ENCODE assay signal across 7 mouse cellular contexts in genomic region chr5:136987138-136987933, GRCm38 (mm10). TPM values are rescaled to one million over a fixed set of nuclear protein-coding genes. Genes with fewer than 3 reads are reported as not detected.
A peak's percentile ranks its signal among the peaks of the same experiment; 100 is the strongest.
DNase-seq lines count a peak whose midpoint lies in the region; ATAC-seq lines count a peak whose summit lies in the region.

No protein-coding gene starts in this region.

- intact Hi-C loops in left cerebral cortex, postnatal 4 days (cut with DNase I) = no loop called here

- peaks cover 22% of the 10 kb centered on the region for H3K4me1 ChIP-seq in embryonic facial prominence, embryonic 10.5 days
- H3K4me1 ChIP-seq in intestine, embryonic 16.5 days (ENCODE audit: control insufficient read depth, insufficient read depth, low read length) = peaks cover 14% of the 10 kb centered on the region
- peaks cover 25% of the 10 kb centered on the region for H3K4me1 ChIP-seq in midbrain, embryonic 10.5 days

- peak; percentile 74 for ATAC-seq in intestine, embryonic 16.5 days

- peak; percentile 81 for DNase-seq in adrenal gland, postnatal 14 days
- DNase-seq in embryonic facial prominence, embryonic 10.5 days (ENCODE audit: low spot score) = peak; percentile 88
- peak; percentile 73 to 80 for DNase-seq in gastrocnemius, postnatal 4 days (ENCODE audit: low spot score in 2 of 2)
- DNase-seq in left cerebral cortex, postnatal 4 days = peak; percentile 83
- DNase-seq in midbrain, embryonic 10.5 days (ENCODE audit: low spot score) = peak; percentile 81
- peak; percentile 59 for DNase-seq in spleen, adult 12 weeks (ENCODE audit: low spot score)

- H3K27me3 ChIP-seq in embryonic facial prominence, embryonic 10.5 days (replicated peaks; ENCODE audit: low read depth, poor library complexity, severe bottlenecking) = no peaks in the 10 kb centered on the region
- no peaks in the 10 kb centered on the region for H3K27me3 ChIP-seq in intestine, embryonic 16.5 days (replicated peaks; ENCODE audit: control insufficient read depth, insufficient read depth, low read length)
- H3K27me3 ChIP-seq in midbrain, embryonic 10.5 days (ENCODE audit: low read depth, poor library complexity, severe bottlenecking) = no peaks in the 10 kb centered on the region

- peak overlapping the region; percentile 88 for H3K4me2 ChIP-seq in intestine, embryonic 16.5 days (ENCODE audit: low read depth, low read length)

- H3K27ac ChIP-seq in embryonic facial prominence, embryonic 10.5 days (replicated peaks) = peak overlapping the region; percentile 99
- H3K27ac ChIP-seq in intestine, embryonic 16.5 days (ENCODE audit: low read length) = peak overlapping the region; percentile 95
- peak overlapping the region; percentile 99 for H3K27ac ChIP-seq in midbrain, embryonic 10.5 days (replicated peaks)

- peak overlapping the region; percentile 94 for H3K4me3 ChIP-seq in embryonic facial prominence, embryonic 10.5 days
- peak overlapping the region; percentile 94 for H3K4me3 ChIP-seq in intestine, embryonic 16.5 days (ENCODE audit: low read length)
- peak overlapping the region; percentile 90 for H3K4me3 ChIP-seq in midbrain, embryonic 10.5 days

- H3K9ac ChIP-seq in intestine, embryonic 16.5 days (ENCODE audit: low read depth, low read length) = peak overlapping the region; percentile 97

- under 1% methylated on average over 67 of the region's 67 CpGs for WGBS in embryonic facial prominence, embryonic 10.5 days
- under 1% methylated on average over 67 of the region's 67 CpGs for WGBS in intestine, embryonic 16.5 days
- under 1% methylated on average over 67 of the region's 67 CpGs for WGBS in midbrain, embryonic 10.5 days

- peaks cover 58% of the 10 kb centered on the region for H3K36me3 ChIP-seq in embryonic facial prominence, embryonic 10.5 days (replicated peaks)
- H3K36me3 ChIP-seq in intestine, embryonic 16.5 days (ENCODE audit: control insufficient read depth, insufficient read depth, low read length) = peaks cover 16% of the 10 kb centered on the region
- H3K36me3 ChIP-seq in midbrain, embryonic 10.5 days = peaks cover 44% of the 10 kb centered on the region

- no peaks in the 10 kb centered on the region for H3K9me3 ChIP-seq in embryonic facial prominence, embryonic 10.5 days
- H3K9me3 ChIP-seq in intestine, embryonic 16.5 days (ENCODE audit: control insufficient read depth, low read length) = no peaks in the 10 kb centered on the region
- H3K9me3 ChIP-seq in midbrain, embryonic 10.5 days (replicated peaks) = no peaks in the 10 kb centered on the region

RNA-seq across cellular contexts. Expression of gene Znhit1, which starts 0.5 kb away (rescaled TPM):
- 64.8 and 72.1 TPM in 2 replicates for total RNA-seq in adrenal gland, postnatal 14 days (2021)
- 106 and 117 TPM in 2 replicates for polyA plus RNA-seq in embryonic facial prominence, embryonic 10.5 days (2016; fragmentation: Nextera tagmentation; extraction: Ambion mirVana)
- total RNA-seq in gastrocnemius, postnatal 4 days (2021) = 10 to 100 TPM; 40.4 to 45.4 TPM
- 114 and 120 TPM in 2 replicates for polyA plus RNA-seq in intestine, embryonic 16.5 days (2015; fragmentation: Nextera tagmentation; extraction: Ambion mirVana)
- 10 to 100 TPM; 90.8 to 93.9 TPM for total RNA-seq in left cerebral cortex, postnatal 4 days (2021)
- polyA plus RNA-seq in midbrain, embryonic 10.5 days (2016; fragmentation: Nextera tagmentation; extraction: Ambion mirVana) = 102 and 105 TPM in 2 replicates

RNA-seq across cellular contexts. Expression of gene Plod3, which starts 0.5 kb away (rescaled TPM):
- total RNA-seq in adrenal gland, postnatal 14 days (2021) = 54.9 and 57.8 TPM in 2 replicates
- 42.6 and 44.6 TPM in 2 replicates for polyA plus RNA-seq in embryonic facial prominence, embryonic 10.5 days (2016; fragmentation: Nextera tagmentation; extraction: Ambion mirVana)
- 10 to 100 TPM; 40.9 to 46.4 TPM for total RNA-seq in gastrocnemius, postnatal 4 days (2021)
- 40.7 and 44.4 TPM in 2 replicates for polyA plus RNA-seq in intestine, embryonic 16.5 days (2015; fragmentation: Nextera tagmentation; extraction: Ambion mirVana)
- total RNA-seq in left cerebral cortex, postnatal 4 days (2021) = 10 to 100 TPM; 46.7 to 52.1 TPM
- 40.8 and 43.2 TPM in 2 replicates for polyA plus RNA-seq in midbrain, embryonic 10.5 days (2016; fragmentation: Nextera tagmentation; extraction: Ambion mirVana)

RNA-seq across cellular contexts. Expression of gene Cldn15, which starts 20.9 kb away (rescaled TPM):
- 13.5 and 14.7 TPM in 2 replicates for total RNA-seq in adrenal gland, postnatal 14 days (2021)
- 0.10 and 0.29 TPM in 2 replicates for polyA plus RNA-seq in embryonic facial prominence, embryonic 10.5 days (2016; fragmentation: Nextera tagmentation; extraction: Ambion mirVana)
- 1 to 10 TPM; 4.7 to 4.9 TPM for total RNA-seq in gastrocnemius, postnatal 4 days (2021)
- 34.8 and 36.6 TPM in 2 replicates for polyA plus RNA-seq in intestine, embryonic 16.5 days (2015; fragmentation: Nextera tagmentation; extraction: Ambion mirVana)
- under 1 TPM; 0.46 to 0.54 TPM for total RNA-seq in left cerebral cortex, postnatal 4 days (2021)
- 0.15 and 0.55 TPM in 2 replicates for polyA plus RNA-seq in midbrain, embryonic 10.5 days (2016; fragmentation: Nextera tagmentation; extraction: Ambion mirVana)

RNA-seq across cellular contexts. Expression of gene Fis1, which starts 34.3 kb away (rescaled TPM):
- total RNA-seq in adrenal gland, postnatal 14 days (2021) = 136 TPM in 2 replicates
- polyA plus RNA-seq in embryonic facial prominence, embryonic 10.5 days (2016; fragmentation: Nextera tagmentation; extraction: Ambion mirVana) = 267 and 272 TPM in 2 replicates
- 100 to 1,000 TPM; 150 to 163 TPM for total RNA-seq in gastrocnemius, postnatal 4 days (2021)
- 271 and 281 TPM in 2 replicates for polyA plus RNA-seq in intestine, embryonic 16.5 days (2015; fragmentation: Nextera tagmentation; extraction: Ambion mirVana)
- 100 to 1,000 TPM; 193 to 195 TPM for total RNA-seq in left cerebral cortex, postnatal 4 days (2021)
- 271 and 306 TPM in 2 replicates for polyA plus RNA-seq in midbrain, embryonic 10.5 days (2016; fragmentation: Nextera tagmentation; extraction: Ambion mirVana)

RNA-seq across cellular contexts. Expression of gene Vgf, which starts 38.9 kb away (rescaled TPM):
- 11.9 and 12.6 TPM in 2 replicates for total RNA-seq in adrenal gland, postnatal 14 days (2021)
- 0.39 and 0.40 TPM in 2 replicates for polyA plus RNA-seq in embryonic facial prominence, embryonic 10.5 days (2016; fragmentation: Nextera tagmentation; extraction: Ambion mirVana)
- not detected for total RNA-seq in gastrocnemius, postnatal 4 days (2021)
- polyA plus RNA-seq in intestine, embryonic 16.5 days (2015; fragmentation: Nextera tagmentation; extraction: Ambion mirVana) = 0.50 and 0.64 TPM in 2 replicates
- total RNA-seq in left cerebral cortex, postnatal 4 days (2021) = 10 to 100 TPM; 48.5 to 78.9 TPM
- polyA plus RNA-seq in midbrain, embryonic 10.5 days (2016; fragmentation: Nextera tagmentation; extraction: Ambion mirVana) = 0.35 and 0.39 TPM in 2 replicates

Comparison
In these comparisons a context has a peak if more than half of its experiments do, and no peak if none do; other contexts are left out.
1. Peak in every context shown above with its lines: DNase-seq, ATAC-seq, H3K4me3 ChIP-seq and H3K27ac ChIP-seq.